Mouse (Mus musculus): ENCODE data around the gene Ptpn11.

DNA sequence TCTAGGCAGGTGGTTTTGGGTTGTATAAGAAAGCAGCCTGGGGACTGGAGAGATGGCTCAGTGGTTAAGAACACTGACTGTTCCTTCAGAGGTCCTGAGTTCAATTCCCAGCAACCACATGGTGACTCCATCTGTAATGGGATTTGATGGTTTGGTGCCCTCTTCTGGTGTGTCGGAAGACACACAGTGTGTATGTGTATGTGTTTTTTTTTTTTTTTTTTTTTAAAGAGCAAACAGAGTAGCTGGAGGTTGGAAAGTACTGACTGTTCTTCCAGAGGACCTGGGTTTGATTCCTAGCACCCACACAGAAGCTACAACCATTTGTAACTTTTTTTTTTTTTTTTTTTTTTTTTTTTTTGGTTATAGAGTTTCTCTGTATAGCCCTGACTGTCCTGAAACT lies 41.6 kb upstream of the Ptpn11 start:
- TF ChIP-seq CTCF (conservative IDR thresholded peaks at IDR 0.05; ENCODE audit: low read length) (0 out of 2 replicates have a peak, but pooled peaks have one; percentile 9), NANOG (IDR thresholded peaks at IDR 0.05; ENCODE audit: borderline replicate concordance, low read length) (no peak)

Data from E14TG2a.4 (cell line).